Mouse (Mus musculus): Measurements from ENCODE around the gene Dnajc27. TPM values are rescaled to one million over a fixed set of nuclear protein-coding genes. Genes with fewer than 3 reads are reported as not detected.

Gene Dnajc27
- total and polyA plus RNA-seq, 3 experiments = 7.0 to 9.7 (median 8.3) TPM

DNA sequence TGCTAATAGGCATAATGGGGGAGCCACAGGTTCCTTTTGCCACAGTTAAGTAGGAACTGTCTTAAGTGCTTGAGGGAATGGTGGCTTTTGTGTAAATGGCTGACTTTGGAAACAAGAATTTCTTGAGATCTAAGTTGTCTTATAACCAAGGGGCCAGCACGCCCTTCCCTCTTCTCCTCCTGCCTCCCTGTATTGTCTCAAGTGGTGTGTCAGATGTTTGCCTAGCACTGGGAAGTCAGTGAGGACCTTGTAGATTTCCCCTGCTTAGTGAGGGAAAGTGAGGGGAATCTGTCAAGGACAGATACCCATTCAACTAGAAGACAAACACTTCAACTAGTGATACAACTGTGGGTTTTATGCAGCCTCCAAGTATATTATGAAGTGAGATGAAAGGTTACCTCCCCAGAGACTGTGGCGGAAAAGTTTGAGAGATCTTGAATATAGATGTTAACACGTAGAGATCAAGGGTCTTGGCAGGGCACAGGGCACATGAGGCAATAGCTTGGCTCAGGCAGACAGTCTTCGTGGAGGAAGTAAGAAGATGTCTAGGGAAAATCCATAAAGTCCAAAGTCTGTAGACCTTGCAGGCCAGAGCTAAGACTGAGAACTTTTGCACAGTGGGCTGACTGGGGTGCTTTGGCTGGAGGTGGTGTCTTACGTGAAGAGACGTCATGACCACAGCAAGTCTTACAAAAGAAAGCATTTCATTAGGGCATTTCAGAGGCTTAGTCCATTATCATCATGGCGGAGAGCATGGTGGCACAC, 76.7 kb downstream of the Dnajc27 start:
- Histone ChIP-seq H3K36me3 (ENCODE audit: control insufficient read depth, insufficient read depth, low read length) (no peaks in the 10 kb centered on the region), H3K79me2 (replicated peaks; ENCODE audit: control insufficient read depth, insufficient read depth, low read length) (no peaks in the 10 kb centered on the region), H3K4me1 (ENCODE audit: control insufficient read depth, insufficient read depth, low read length) (0 out of 2 replicates have a peak, but pooled peaks cover 2% of the 10 kb centered on the region), H3K9ac (ENCODE audit: low read depth, low read length) (no peak overlapping the region), H3K4me3 (no peak overlapping the region), H3K27ac (no peak overlapping the region), H3K27me3 (ENCODE audit: control insufficient read depth, insufficient read depth, low read length) (no peaks in the 10 kb centered on the region)
- 86% methylated on average over 7 of the region's 7 CpGs for WGBS
- TF ChIP-seq POLR2A (IDR thresholded peaks at IDR 0.05; ENCODE audit: insufficient read depth, low read depth, low read length) (no peak), EP300 (IDR thresholded peaks at IDR 0.05; ENCODE audit: insufficient read depth, low read depth, low read length) (no peak), CTCF (IDR thresholded peaks at IDR 0.05) (no peak)
- intact Hi-C loops (cut with DNase I) = no loop called here
- no peak for DNase-seq

Other genes with a start within 250 kb of the Dnajc27 start
- gene Pomc, start 127.6 kb upstream of the Dnajc27 start, total RNA-seq (2021) = under 1 TPM; 0.36 to 0.50 TPM
- gene Pomc, start 127.6 kb upstream of the Dnajc27 start, polyA plus RNA-seq (2012; rRNA removed) = 0.37 TPM in 1 of 2 replicates, not detected in the other
- 1 to 10 TPM; 5.3 to 6.4 TPM for gene Efr3b, start 43.7 kb upstream of the Dnajc27 start, total RNA-seq (2021)
- 9.9 and 11.1 TPM in 2 replicates for gene Efr3b, start 43.7 kb upstream of the Dnajc27 start, polyA plus RNA-seq (2012; rRNA removed)
- 1 to 10 TPM; 3.4 to 4.3 TPM for gene Adcy3, start 50.5 kb downstream of the Dnajc27 start, total RNA-seq (2021)
- gene Adcy3, start 50.5 kb downstream of the Dnajc27 start, polyA plus RNA-seq (2012; rRNA removed) = 4.7 and 4.8 TPM in 2 replicates
- gene Ptrhd1, start 151.4 kb downstream of the Dnajc27 start, total RNA-seq (2021) = 1 to 10 TPM; 3.7 to 4.0 TPM
- gene Ptrhd1, start 151.4 kb downstream of the Dnajc27 start, polyA plus RNA-seq (2012; rRNA removed) = 2.6 and 3.0 TPM in 2 replicates
- 1 to 10 TPM; 1.9 to 2.0 TPM for gene Cenpo, start 151.7 kb downstream of the Dnajc27 start, total RNA-seq (2021)
- gene Cenpo, start 151.7 kb downstream of the Dnajc27 start, polyA plus RNA-seq (2012; rRNA removed) = 3.5 and 4.7 TPM in 2 replicates